Mouse (Mus musculus) CH12.LX (cell line): ENCODE results near the gene Clmp.

Source experiments
- CHD1 ChIP-seq: IDR thresholded peaks from 2 replicates; pipeline ENCODE4 v1.6.1; 2012; ENCODE audit warnings: low read depth, low read length, improper control_type of control experiment, inconsistent platforms
- CTCF ChIP-seq, 2 experiments: IDR thresholded peaks in 1 of 2; conservative IDR thresholded peaks in 1 of 2; 2 replicates each; pipeline ENCODE4 v1.5.1; 2011 to 2012; ENCODE audit warnings: low read depth in 2 of 2, low read length in 2 of 2, improper control_type of control experiment in 1 of 2, inconsistent platforms in 1 of 2, mild to moderate bottlenecking in 1 of 2, moderate library complexity in 1 of 2
- EP300 ChIP-seq: IDR thresholded peaks from 2 replicates; pipeline ENCODE4 v1.6.1; 2011; ENCODE audit warnings: low read length, improper control_type of control experiment
- HCFC1 ChIP-seq: IDR thresholded peaks from 2 replicates; pipeline ENCODE4 v1.6.1; 2012; ENCODE audit warnings: low read depth, mild to moderate bottlenecking, inconsistent platforms, low read length, improper control_type of control experiment
- MXI1 ChIP-seq: IDR thresholded peaks from 2 replicates; pipeline ENCODE4 v1.6.1; 2011; ENCODE audit warnings: mild to moderate bottlenecking, low read depth, low read length, improper control_type of control experiment
- POLR2A ChIP-seq: IDR thresholded peaks from 2 replicates; pipeline ENCODE4 v1.6.1; 2011; ENCODE audit warnings: low read depth, mild to moderate bottlenecking, improper control_type of control experiment, low read length
- SMC3 ChIP-seq: IDR thresholded peaks from 2 replicates; pipeline ENCODE4 v1.6.1; 2011; ENCODE audit warnings: low read depth, low read length, improper control_type of control experiment
- TBP ChIP-seq: conservative IDR thresholded peaks from 2 replicates; pipeline ENCODE4 v1.6.1; 2011; ENCODE audit warnings: low read depth, low read length, improper control_type of control experiment
- USF1 ChIP-seq: IDR thresholded peaks from 2 replicates; pipeline ENCODE4 v1.6.1; 2014; ENCODE audit warnings: low read depth, mild to moderate bottlenecking, inconsistent platforms, low read length, improper control_type of control experiment
- ZNF384 ChIP-seq: IDR thresholded peaks from 2 replicates; pipeline ENCODE4 v1.6.1; 2012; ENCODE audit warnings: low read depth, low read length, improper control_type of control experiment, inconsistent platforms

- TF ChIP-seq CTCF (conservative IDR thresholded peaks at IDR 0.05 in 1 of 2, IDR thresholded peaks at IDR 0.05 in 1 of 2; ENCODE audit: low read depth in 2 of 2, low read length in 2 of 2): no peak
- TF ChIP-seq USF1: no peak
- no peak for TF ChIP-seq ZNF384
- no peak for TF ChIP-seq POLR2A
- TF ChIP-seq EP300: no peak
- no peak for TF ChIP-seq TBP
- no peak for TF ChIP-seq SMC3
- TF ChIP-seq CHD1: no peak
- no peak for TF ChIP-seq MXI1
- TF ChIP-seq HCFC1: no peak
These were observed 4.7 kb downstream of the Clmp start for GRCm38 (mm10) chr9:40690511-40690910.
